Comparison of ENCODE assay signal across 9 mouse cellular contexts in the genomic region with DNA sequence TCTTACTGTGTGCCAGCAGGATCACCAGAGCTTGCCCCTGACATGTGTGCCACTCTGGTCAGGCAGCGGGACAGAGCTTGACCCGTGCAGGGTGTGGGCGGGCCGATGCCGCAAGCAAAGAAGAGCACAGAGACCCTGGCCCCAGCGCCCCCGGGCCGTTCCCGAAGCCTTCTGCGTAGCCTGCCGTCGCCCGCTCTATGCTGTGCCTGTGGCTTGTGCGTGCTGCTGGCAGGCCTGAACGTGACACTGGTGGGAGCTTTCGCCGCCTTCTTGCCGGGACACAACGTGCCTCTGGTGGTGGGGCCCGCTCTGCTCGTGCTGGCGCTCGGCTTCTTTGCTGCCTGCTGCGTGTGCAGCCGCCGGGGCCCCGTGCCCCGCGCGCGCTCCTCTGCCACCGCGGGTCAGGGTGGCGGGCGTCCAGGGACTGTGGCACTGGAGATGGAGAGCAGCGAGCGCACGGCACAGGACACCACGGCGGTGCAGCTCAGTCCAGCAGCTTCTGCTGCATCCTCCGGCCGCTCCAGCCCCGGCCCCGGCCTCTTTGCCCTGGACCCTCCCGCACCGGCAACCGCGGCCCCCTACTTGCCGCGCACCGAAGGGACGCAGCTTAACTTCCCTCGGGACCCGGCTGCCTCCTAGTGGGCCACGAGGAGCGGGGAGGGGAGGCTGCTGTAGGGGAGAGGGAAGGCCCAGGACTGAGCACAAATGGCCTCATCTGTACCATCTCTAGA. TPM values are rescaled to one million over a fixed set of nuclear protein-coding genes. Genes with fewer than 3 reads are reported as not detected.
DNase-seq lines count a peak whose midpoint lies in the region; ATAC-seq and TF ChIP-seq lines count a peak whose summit lies in the region.
"Had no signal": no experiment of that assay in that cellular context is flagged by ENCODE, and none has a peak within 500 bp of the region (broad histone marks: within the 10 kb centered on the region; RNA-seq: fewer than 3 reads in every experiment).

No protein-coding gene starts in this region.

- 0 out of 2 replicates have a peak, but pooled peaks cover 3% of the 10 kb centered on the region for H3K4me1 ChIP-seq in forebrain, embryonic 14.5 days (ENCODE audit: control insufficient read depth, insufficient read depth, low read length)
- no peaks in the 10 kb centered on the region for H3K4me1 ChIP-seq in limb, embryonic 14.5 days (ENCODE audit: control insufficient read depth, insufficient read depth, low read length)
- H3K4me1 ChIP-seq in neural tube, embryonic 14.5 days (ENCODE audit: control insufficient read depth, insufficient read depth, low read length): peaks cover 8% of the 10 kb centered on the region; the same call in 1 of the 2 replicates

- no peaks in the 10 kb centered on the region for H3K9me3 ChIP-seq in forebrain, embryonic 14.5 days (replicated peaks; ENCODE audit: control insufficient read depth, low read length)
- no peaks in the 10 kb centered on the region for H3K9me3 ChIP-seq in limb, embryonic 14.5 days (ENCODE audit: control insufficient read depth, low read length)
- no peaks in the 10 kb centered on the region for H3K9me3 ChIP-seq in neural tube, embryonic 14.5 days (ENCODE audit: control insufficient read depth, low read length)

- peaks cover 37% of the 10 kb centered on the region for H3K27me3 ChIP-seq in forebrain, embryonic 14.5 days (replicated peaks; ENCODE audit: control insufficient read depth, insufficient read depth, low read length)
- H3K27me3 ChIP-seq in limb, embryonic 14.5 days (ENCODE audit: control insufficient read depth, insufficient read depth, low read length): peaks cover 32% of the 10 kb centered on the region
- peaks cover 54% of the 10 kb centered on the region for H3K27me3 ChIP-seq in neural tube, embryonic 14.5 days (ENCODE audit: control insufficient read depth, insufficient read depth, low read length)

- H3K27ac ChIP-seq in forebrain, embryonic 14.5 days (ENCODE audit: low read depth, low read length): no peak overlapping the region
- H3K27ac ChIP-seq in limb, embryonic 14.5 days (replicated peaks; ENCODE audit: low read depth, low read length): no peak overlapping the region
- H3K27ac ChIP-seq in neural tube, embryonic 14.5 days (ENCODE audit: low read depth, low read length): no peak overlapping the region

- ATAC-seq in forebrain, embryonic 14.5 days: peak; percentile 68
- ATAC-seq in limb, embryonic 14.5 days (ENCODE audit: low FRiP score, low read depth): 0 out of 2 replicates have a peak, but pooled peaks have one; percentile 34
- ATAC-seq in neural tube, embryonic 14.5 days (ENCODE audit: low read depth): peak; percentile 53; the same call in 1 of the 2 replicates

- H3K4me3 ChIP-seq in forebrain, embryonic 14.5 days (ENCODE audit: low read depth, low read length): peak overlapping the region; percentile 37
- peak overlapping the region; percentile 42 for H3K4me3 ChIP-seq in limb, embryonic 14.5 days (replicated peaks; ENCODE audit: low read length)
- H3K4me3 ChIP-seq in neural tube, embryonic 14.5 days (ENCODE audit: low read depth, low read length): peak overlapping the region; percentile 32

- peak overlapping the region; percentile 79 for H3K4me2 ChIP-seq in forebrain, embryonic 14.5 days (ENCODE audit: low read length)
- peak overlapping the region; percentile 80 for H3K4me2 ChIP-seq in limb, embryonic 14.5 days (replicated peaks; ENCODE audit: low read depth, low read length, severe bottlenecking)
- H3K4me2 ChIP-seq in neural tube, embryonic 14.5 days (ENCODE audit: low read depth, low read length): peak overlapping the region; percentile 70

- DNase-seq in cerebellum, postnatal 25 days: peak; percentile 20 to 47
- no peak for DNase-seq in cerebellum, adult 11 months
- DNase-seq in ES-CJ7 (ENCODE audit: low read depth, low spot score): peak; percentile 63
- DNase-seq in forebrain, embryonic 14.5 days (ENCODE audit: low spot score): peak; percentile 41
- peak; percentile 10 for DNase-seq in limb, embryonic 14.5 days (ENCODE audit: low spot score)
- DNase-seq in thymus, adult 18-20 months: no peak
- DNase-seq in right cerebral cortex, postnatal 25 days: no peak

- peak overlapping the region; percentile 55 for H3K9ac ChIP-seq in forebrain, embryonic 14.5 days (ENCODE audit: low read length)
- H3K9ac ChIP-seq in limb, embryonic 14.5 days (ENCODE audit: low read depth, low read length, severe bottlenecking): peak overlapping the region; percentile 43; the same call in 1 of the 2 replicates
- H3K9ac ChIP-seq in neural tube, embryonic 14.5 days (replicated peaks; ENCODE audit: low read depth, low read length): peak overlapping the region; percentile 48

- WGBS in forebrain, embryonic 14.5 days: under 1% methylated on average over 50 of the region's 56 CpGs
- under 1% methylated on average over 43 of the region's 56 CpGs for WGBS in limb, embryonic 14.5 days
- WGBS in neural tube, embryonic 14.5 days: under 1% methylated on average over 56 of the region's 56 CpGs

- TF ChIP-seq POLR2A in limb, embryonic 14.5 days (IDR thresholded peaks at IDR 0.05; ENCODE audit: borderline replicate concordance, extremely low read depth, insufficient read depth, insufficient read length): no peak

- H3K36me3 ChIP-seq in forebrain, embryonic 14.5 days (ENCODE audit: control insufficient read depth, insufficient read depth, low read length): no peaks in the 10 kb centered on the region
- H3K36me3 ChIP-seq in limb, embryonic 14.5 days (ENCODE audit: control insufficient read depth, insufficient read depth, low read length): no peaks in the 10 kb centered on the region
- H3K36me3 ChIP-seq in neural tube, embryonic 14.5 days (ENCODE audit: control insufficient read depth, insufficient read depth, low read length): no peaks in the 10 kb centered on the region

RNA-seq across cellular contexts. Expression of a gene that starts 7.6 kb away (rescaled TPM):
- polyA plus RNA-seq in forebrain, embryonic 14.5 days (2014; fragmentation: Nextera tagmentation; extraction: Ambion mirVana): not detected in 2 replicates
- polyA plus RNA-seq in limb, embryonic 14.5 days (2012; rRNA removed): not detected in 2 replicates
- polyA plus RNA-seq in limb, embryonic 14.5 days (2014; fragmentation: Nextera tagmentation; extraction: Ambion mirVana): not detected in 2 replicates
- 2.0 TPM in 1 of 2 replicates, not detected in the other for polyA plus RNA-seq in neural tube, embryonic 14.5 days (2014; fragmentation: Nextera tagmentation; extraction: Ambion mirVana)
- polyA plus RNA-seq: small intestine, adult 2 months had no signal

RNA-seq across cellular contexts. Expression of a gene that starts 13.9 kb away (rescaled TPM):
- 0.31 TPM in 1 of 2 replicates, not detected in the other for polyA plus RNA-seq in forebrain, embryonic 14.5 days (2014; fragmentation: Nextera tagmentation; extraction: Ambion mirVana)
- not detected in 2 replicates for polyA plus RNA-seq in limb, embryonic 14.5 days (2012; rRNA removed)
- polyA plus RNA-seq in limb, embryonic 14.5 days (2014; fragmentation: Nextera tagmentation; extraction: Ambion mirVana): not detected in 2 replicates
- polyA plus RNA-seq in neural tube, embryonic 14.5 days (2014; fragmentation: Nextera tagmentation; extraction: Ambion mirVana): 0.09 and 0.27 TPM in 2 replicates
- polyA plus RNA-seq: small intestine, adult 2 months had no signal

RNA-seq across cellular contexts. Expression of a gene that starts 41.7 kb away (rescaled TPM):
- 0.05 TPM in 2 replicates for polyA plus RNA-seq in forebrain, embryonic 14.5 days (2014; fragmentation: Nextera tagmentation; extraction: Ambion mirVana)
- polyA plus RNA-seq in limb, embryonic 14.5 days (2012; rRNA removed): 0.05 and 0.09 TPM in 2 replicates
- not detected in 2 replicates for polyA plus RNA-seq in limb, embryonic 14.5 days (2014; fragmentation: Nextera tagmentation; extraction: Ambion mirVana)
- 0.62 and 0.85 TPM in 2 replicates for polyA plus RNA-seq in neural tube, embryonic 14.5 days (2014; fragmentation: Nextera tagmentation; extraction: Ambion mirVana)
- polyA plus RNA-seq: small intestine, adult 2 months had no signal

RNA-seq across cellular contexts. Expression of a gene that starts 59.1 kb away (rescaled TPM):
- polyA plus RNA-seq in forebrain, embryonic 14.5 days (2014; fragmentation: Nextera tagmentation; extraction: Ambion mirVana): 19.6 and 20.0 TPM in 2 replicates
- polyA plus RNA-seq in limb, embryonic 14.5 days (2012; rRNA removed): 69.6 and 73.9 TPM in 2 replicates
- polyA plus RNA-seq in limb, embryonic 14.5 days (2014; fragmentation: Nextera tagmentation; extraction: Ambion mirVana): 28.4 and 28.5 TPM in 2 replicates
- polyA plus RNA-seq in neural tube, embryonic 14.5 days (2014; fragmentation: Nextera tagmentation; extraction: Ambion mirVana): 19.9 and 23.0 TPM in 2 replicates

Comparison
In these comparisons a context has a peak if more than half of its experiments do, and no peak if none do; other contexts are left out.
1. DNase-seq: peak in cerebellum, postnatal 25 days (2 of 2), ES-CJ7 (single experiment), forebrain, embryonic 14.5 days (single experiment) and limb, embryonic 14.5 days (single experiment); none in cerebellum, adult 11 months (single experiment), thymus, adult 18-20 months (0 of 2) and right cerebral cortex, postnatal 25 days (single experiment).
2. Peak in every context shown above with its lines, with median percentiles within 50 percentile points of each other: ATAC-seq, H3K4me2 ChIP-seq, H3K4me3 ChIP-seq and H3K9ac ChIP-seq.